Mouse (Mus musculus) layer of hippocampus, adult 9-10 months (tissue): ENCODE results near the gene Cfap77.
A peak's percentile ranks its signal among the peaks of the same experiment; 100 is the strongest.

ENCODE experiments used
- DNase-seq: peaks from one replicate; pipeline ENCODE4 v3.0.0; 2022; ENCODE audit warnings: low spot score

The Cfap77 gene

DNA sequence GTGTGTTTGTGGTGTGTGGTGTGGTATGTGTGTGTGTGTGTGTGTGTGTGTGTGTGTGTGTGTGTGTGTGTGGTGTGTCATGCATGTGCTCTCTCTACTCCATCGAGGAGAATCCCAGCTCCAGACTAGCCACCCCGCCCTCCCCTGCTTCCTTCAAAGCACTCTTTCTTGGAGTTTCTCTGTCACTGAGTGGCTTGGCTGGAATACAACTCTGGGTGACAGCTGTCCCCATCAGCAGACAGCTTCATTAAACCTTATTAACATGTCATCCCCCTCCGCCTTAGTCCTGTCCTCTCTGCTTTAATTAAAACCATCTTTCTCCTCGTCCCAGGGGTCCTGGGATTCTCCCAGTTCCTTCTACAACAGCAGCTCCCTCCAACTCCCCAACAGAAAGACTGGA is 59.4 kb downstream of the Cfap77 start:
- no peak for DNase-seq

DNA sequence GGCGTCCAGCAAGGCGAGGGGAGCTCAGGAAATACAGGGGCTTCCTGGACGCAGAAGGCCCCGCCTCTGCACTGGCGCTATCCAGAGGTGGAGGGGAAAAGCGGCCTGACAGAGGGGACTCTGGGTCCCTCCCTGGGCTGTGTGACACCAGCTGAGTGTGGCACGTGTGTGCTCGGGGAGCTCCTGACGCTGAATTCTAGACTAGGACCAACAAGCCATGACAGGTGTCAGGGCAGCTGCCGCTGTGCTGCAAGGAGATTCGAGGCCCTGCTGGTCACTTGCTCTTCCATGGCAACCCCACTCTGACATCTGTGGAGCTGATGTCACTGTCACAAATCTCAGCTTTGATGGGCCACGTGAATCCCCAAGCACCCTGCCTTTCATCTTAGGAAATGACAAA is 60.9 kb downstream of the Cfap77 start:
- no peak for DNase-seq

DNA sequence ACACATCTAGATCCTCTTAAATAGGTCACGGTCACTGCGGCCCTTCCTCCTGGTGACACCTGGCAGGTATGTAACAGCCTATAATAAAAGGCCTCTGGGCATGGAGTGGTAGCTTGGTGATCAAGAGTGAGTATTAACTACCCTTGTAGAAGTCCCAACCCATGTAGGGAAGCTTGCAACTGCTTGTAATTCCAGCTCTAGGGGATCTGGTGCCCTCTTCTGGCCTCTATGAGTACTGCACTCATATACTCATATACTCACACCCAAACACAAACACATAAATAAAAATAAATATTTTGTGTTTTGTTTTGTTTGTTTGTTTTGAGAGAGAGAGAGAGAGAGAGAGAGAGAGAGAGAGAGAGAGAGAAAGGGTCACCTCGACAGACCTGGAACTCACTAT is 66.1 kb downstream of the Cfap77 start:
- no peak for DNase-seq

DNA sequence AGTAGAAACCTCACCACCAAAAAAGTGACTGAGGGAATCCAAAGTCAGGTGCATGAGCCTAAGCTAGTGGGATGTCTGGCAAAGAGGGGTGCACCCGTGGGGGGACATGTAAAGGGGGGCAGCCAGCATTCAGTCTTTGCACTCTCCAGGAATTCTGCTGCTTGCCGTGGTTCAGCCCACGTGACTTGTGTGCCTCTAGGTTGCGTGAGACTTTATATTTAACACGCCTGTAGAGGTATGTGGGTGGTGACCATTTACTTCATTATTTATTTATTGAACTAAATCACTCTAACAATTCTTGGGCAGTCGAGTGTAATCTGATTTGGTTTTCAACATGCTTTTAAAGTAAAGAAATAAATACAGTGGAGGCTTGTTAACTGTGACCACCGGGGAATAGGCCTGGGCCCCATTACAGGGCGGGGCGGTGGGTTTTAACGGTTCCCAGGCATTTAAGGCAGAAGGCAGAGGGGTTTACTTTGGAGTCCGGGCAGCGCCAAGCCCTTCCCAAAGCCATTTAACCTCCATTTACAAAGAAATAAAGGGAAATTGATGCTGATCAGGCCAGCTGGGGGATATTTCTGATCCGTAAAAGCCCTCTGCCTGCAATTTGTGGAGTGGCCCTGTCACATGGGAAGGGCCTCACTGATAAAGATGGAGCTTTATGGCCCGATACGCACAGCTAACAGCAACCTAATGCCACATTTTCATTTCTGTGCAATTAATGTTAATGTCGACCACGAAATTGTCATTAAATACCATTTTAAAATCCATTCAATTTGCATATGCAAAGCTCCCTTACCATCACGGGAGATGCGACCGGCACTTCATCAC is 74.6 kb downstream of the Cfap77 start:
- no peak for DNase-seq

DNA sequence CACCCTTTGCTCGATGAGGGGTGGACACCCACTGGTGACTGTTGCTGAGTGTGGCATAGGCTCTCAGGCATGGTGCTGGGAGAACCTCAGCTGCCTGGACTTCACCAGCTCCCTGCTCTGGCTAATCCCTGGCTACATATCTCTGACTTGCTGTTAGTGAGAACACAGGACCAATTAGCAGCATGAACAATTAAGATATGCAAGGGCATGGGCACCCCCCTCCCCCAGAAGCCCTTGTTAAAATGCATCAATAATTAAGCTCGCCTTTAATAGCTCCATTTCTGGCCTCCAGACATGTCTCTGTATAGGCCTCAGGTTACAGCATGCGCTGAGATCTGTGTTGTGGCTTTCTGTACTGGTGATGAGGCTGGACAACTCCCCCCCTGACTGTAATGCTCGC is 76.4 kb downstream of the Cfap77 start:
- no peak for DNase-seq

DNA sequence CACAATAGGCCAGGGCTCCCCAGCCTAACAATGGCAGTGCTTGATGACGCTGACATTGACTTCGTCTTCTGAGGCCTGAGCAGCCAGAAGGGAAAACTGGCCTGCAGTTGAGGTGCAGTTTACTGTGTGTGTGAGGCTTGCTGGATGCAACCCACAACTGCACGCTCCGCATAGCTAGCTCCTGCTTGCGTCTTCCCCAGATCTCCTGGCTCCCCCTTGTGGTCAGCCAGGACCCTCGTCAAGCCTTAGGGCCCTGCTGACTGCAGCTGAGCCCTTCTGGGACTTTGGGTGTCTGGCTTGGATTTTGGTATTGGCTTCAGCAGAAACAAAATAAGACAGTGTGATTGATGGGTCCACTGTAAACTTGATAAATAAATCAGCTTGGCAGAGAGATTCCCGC is 78.2 kb downstream of the Cfap77 start:
- DNase-seq, result peak; percentile 2

DNA sequence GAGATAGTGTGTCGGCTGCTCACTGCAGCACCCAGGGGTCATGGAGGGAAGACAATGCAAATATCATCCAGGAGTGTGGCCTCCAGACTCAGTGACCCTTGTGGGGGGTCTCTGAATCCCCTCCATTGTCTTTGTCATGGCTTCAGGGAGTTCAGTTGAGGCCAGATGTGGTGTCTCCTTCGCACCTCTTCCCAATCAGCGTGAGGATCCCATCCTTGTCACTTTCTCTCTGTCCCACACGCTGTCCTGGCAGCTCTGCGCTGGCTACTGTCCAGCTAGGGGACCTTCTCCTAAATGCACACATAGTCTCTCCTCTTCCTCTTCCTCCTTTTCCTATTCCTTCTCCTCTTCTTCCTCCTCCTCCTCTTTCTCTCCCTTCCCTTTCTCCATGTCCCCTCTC is 79.3 kb downstream of the Cfap77 start:
- DNase-seq, result no peak

DNA sequence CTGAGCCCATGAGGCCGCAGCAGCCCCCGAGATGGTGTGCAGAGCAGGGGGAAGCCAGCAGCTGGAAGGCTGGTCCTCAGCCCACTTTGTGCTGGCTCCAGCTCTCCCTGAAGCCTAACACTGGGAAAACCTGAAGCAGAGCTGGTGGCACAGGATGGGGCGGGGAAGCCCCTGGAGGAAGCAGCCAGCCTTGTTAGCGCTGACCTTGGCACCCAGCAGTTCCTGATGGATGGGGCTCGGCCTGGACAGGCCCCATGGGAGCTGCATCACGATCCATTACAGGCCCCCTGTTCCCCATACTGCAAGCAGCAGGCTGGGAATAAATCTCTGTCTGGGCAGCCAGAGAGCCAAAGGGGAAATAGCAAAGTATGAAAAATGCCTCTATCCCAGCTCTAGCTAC is 80.3 kb downstream of the Cfap77 start:
- no peak for DNase-seq

DNA sequence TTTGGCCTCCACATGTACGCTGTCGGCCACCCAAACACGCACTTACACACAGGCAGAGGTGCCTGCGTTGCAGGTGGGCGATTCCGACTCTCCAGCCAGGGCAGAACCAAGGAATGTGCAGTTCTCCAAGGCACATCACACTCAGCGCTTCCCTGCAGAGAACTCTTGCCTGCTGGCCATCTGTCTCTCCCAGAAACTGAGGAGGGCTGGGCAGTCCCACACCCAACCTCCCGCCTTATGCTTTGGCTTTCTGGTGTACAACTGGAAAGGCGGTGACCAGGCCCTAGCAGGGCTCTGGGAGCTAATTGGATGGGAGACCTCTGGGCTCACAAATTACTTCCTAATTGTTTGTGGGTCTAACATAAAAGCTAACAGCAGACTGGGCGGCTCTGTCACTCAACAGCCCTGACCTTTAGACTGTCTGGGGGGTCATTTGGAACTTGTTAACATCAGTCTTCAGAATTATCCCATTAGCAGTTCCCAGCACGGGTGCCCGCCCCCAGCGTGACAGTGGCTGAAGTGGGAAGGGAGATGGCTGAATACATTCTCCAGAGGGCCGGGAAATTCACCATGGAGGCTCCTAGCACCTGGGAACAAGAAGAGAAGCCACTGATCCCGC is 80.9 kb downstream of the Cfap77 start:
- no peak for DNase-seq

DNA sequence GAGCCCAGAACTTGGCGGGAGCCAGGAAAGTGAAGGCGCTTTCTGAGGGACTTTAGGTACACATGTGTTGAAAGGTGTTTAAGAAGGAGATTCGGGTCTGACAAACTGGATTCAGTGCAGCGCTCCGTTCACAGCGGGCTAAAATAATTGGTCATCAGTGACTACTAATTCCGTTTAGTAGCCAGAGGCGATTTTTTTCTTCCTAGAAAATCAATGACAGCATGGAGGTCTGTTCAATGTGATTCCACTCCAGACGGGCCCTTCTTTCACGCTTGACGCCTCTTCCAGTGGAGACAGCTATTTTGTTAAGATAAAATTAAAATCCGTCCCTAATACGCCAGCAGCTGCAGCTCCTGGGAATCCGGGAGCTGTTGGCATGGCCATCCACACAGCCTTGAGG is 84.4 kb downstream of the Cfap77 start:
- no peak for DNase-seq

DNA sequence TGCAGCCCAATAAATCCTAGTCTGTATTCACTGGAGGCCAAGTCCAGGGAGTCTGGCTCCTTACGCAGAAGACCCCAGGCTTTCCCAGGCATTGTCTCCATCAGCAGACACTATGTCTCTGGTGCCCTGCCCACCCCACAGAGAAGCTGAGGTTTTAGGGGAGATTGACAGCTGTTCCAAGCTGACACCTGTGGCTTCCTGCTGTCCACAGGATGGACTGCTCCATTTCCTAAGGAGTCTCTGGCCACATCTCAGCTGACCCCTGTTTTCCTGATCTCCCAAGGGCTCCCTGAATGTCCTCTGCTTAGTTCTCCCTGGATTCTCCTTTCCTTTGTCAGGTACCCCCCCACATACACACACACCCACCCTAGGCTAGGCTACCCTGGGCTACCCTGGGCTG is 86.6 kb downstream of the Cfap77 start:
- DNase-seq, result no peak

DNA sequence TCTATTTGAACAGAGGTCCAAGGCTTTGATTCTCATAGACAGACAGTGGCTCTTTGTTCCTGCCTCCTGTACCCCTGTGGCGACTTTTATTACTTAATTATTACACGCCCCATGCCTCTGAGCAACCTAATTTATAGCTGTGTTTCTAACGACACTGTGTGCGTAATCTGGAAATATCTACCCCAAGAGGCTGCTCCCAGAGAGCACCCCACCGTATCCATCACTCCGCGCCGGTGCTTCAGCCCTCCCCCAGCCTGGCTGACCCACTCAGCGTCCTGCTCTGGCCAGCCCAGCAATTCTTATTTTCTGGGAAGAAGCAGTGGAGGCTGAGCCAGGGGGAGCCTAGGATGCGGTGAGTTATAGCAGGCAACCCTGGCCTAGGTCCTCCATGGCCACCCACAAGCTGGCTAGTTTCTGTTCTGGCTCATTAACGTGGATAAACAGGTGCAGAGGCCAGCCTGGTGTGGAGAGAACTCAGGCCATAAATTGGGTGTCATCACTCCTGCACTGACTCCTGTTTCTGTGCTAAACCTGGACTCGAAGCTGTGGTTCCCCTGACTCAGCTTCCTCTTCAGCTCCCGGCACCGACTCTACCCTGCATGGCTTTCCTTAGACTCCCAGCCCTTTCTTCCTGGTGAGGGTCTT is 88.6 kb downstream of the Cfap77 start:
- DNase-seq, result no peak

DNA sequence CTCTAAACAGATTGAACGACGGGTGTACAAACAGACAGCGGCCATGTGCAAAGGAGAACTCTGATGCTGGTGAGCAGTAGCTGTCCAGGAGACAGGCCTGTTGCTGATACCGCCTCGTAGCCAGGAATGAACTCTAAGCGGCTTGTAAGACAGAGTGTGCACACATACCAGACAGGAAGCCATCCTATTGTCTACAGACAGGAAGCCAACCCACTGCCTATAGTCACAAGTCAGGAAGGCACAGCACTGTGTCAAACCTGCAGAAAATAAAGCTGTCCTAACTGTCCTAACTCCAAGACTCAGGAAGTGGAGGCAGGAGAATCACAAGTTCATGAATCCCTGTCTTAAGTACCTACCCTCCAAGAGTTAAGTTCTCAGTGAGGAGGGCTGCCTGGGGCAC is 91.3 kb downstream of the Cfap77 start:
- DNase-seq, result no peak

DNA sequence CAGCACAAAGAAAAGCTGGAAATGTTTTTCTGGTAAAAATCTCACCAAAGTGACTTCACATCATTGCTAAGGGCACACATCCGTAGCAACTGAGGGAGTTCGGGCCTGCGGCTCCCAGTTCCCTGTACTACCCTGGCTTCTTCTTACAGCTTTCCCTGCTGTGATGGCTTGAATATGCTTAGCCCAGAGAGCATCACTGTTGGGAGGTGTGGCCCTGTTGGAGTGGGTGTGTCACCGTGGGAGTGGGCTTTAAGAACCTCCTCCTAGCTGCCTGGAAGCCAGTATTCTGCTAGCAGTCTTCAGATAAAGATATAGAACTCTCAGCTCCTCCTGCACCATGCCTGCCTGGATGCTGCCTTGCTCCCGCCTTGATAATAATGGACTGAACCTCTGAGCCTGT is 93.2 kb downstream of the Cfap77 start:
- no peak for DNase-seq

DNA sequence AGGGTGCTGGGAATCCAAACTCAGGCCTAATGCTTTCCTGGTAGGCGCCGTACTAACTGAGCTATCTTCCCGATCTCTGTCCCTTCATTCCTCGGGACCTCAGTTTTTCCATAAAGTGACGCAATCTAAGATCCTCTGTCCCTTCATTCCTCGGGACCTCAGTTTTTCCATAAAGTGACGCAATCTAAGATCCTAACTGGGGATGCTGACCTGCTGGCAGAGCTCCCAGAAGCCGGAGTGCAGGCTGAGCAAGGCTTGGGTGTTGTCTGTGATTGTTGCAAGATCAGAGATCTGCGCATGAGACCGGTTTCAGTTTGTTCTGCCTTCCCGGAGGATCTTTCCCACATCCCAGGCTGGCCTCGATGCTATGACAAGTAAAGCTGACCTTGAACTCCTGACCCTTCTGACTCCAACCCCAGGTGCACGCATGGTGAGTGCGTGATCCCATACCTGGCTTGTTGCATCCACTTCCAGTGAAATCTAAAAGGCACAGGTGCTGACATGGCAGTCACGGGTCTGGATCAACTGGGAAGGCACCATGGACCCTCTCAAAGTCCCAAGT is 93.8 kb downstream of the Cfap77 start:
- no peak for DNase-seq

DNA sequence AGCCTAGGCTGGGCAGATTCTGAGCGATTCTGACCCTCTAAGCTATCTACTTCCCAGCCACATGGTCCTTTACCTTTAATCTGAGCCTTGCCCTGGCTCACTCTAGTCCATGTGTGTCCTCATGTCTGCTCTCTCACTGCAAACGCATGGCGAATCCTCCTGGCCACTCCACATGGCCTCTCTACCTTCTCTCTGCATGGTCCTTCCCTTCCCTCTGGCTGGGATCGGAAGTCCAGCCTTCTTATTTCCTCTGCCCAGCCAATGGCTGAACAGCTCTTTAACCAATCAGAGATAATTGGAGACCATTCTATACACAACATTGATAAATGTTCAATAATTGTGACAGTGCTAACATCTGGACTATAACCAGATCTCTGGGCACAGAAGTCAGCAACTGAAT is 98.0 kb downstream of the Cfap77 start:
- no peak for DNase-seq

DNA sequence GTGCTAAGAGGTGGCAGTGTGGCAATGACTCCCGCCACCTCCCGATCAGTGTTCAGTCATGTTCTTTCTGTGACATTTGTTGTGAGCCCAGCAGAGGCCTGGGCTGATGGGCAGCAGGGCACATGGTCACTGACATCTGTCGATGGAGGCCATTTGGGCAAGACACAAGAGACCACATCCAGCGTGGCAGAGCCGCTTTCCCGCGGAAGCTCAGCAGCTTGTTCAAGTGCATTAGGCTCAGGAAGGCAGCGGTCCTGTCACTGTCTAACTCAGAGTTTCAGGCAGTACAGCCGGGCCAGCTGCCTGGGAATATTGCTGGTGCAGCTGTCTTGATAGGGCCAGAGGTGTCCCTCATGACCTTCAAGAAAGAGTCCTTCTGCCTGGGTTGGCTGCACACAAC is 100.3 kb downstream of the Cfap77 start:
- no peak for DNase-seq

DNA sequence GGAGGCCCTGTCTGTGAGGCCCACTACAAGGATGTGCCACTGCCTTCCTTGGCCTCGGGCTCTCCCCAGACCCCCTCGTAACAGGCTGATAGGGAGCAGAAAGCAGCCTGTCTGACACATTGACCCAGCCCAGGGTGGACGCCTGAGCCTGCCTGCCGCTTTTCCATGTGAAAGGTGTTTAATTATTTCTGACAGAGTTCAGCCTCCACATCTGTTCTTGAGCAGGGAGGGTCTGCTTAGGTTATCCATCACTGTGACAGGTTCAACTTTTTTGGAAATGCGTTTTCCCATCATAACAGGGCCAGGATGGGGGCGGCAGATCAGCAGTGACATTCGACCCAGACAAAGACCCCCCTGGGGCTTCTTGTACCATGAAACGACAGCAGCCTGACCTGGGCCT is 101.9 kb downstream of the Cfap77 start:
- DNase-seq, result no peak

DNA sequence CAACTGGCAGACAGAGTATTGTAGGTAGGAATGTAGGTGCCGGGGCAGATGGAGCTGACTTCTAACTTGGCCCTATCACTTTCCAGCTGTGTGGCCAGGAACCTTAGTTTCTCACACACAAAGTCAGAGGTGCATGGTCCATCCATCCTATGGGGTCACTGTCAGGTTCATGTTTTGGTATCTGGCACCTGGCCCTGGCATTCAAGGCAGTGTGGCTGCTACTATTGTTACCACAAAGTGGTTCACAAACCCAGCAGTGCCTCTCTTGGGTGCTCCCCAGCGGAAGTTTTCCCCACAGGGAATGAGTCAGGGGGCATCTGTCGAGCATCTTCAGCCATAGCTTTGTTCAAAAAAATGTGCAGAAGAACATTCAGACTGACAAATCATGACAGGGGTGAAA is 108.6 kb downstream of the Cfap77 start:
- DNase-seq, result no peak

DNA sequence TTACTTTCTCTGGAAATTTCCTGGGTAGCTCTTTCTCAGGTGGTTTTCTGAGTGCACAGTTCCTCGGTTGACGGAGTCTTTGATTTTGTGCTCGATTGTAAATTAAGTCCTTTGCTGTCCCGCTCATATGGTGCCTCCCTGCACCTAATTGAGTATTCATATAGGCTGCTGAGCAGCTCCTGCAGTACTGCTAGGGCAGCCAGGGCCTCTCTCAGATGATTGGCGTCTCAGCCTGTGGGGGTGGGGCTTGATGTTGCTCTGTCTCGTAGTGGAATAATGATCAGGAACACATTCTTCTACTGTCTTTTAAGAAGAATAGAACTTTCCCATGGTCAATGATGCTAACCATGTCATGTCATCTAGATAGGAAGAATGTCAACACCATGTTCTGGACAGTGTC is 109.5 kb downstream of the Cfap77 start:
- no peak for DNase-seq

DNA sequence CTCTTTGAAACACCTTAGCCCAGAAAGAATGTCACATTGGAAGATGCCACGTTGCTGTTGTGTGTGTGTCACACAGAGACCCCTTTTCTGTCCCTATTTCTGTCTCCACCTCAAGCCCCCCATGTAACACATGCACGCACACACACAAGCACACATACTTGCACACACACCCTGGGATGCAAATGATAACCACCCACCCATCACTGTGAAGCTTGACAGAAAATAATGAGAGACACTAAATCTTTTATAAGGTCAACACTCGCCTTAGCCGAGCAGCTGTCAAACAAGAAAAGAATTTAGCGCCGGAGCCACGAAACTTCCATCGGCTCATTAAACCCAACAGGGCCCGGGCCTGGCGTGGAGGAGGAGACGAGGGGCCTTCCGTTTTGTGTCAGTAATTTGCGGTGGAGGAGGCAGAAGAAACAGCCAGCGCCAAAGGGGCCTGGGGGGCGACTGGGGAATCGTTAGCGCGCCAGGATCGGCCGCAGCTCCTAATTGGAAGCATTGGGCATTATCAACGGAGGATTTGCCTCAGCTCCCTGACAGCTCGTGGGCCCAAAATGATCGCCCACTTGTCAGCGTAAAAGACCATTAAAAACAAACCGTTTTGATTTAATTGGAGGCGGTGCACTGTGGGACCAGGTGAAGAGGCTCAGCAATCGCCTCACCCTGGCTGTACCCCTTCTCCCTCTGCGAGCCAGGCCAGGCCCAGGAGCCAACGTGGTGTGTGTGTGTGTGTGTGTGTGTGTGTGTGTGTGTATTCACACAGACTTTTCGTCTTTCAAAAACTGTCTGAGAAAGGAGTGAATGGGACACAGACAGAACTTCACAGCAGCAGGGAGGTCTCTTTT is 111.0 kb downstream of the Cfap77 start:
- DNase-seq, result no peak

DNA sequence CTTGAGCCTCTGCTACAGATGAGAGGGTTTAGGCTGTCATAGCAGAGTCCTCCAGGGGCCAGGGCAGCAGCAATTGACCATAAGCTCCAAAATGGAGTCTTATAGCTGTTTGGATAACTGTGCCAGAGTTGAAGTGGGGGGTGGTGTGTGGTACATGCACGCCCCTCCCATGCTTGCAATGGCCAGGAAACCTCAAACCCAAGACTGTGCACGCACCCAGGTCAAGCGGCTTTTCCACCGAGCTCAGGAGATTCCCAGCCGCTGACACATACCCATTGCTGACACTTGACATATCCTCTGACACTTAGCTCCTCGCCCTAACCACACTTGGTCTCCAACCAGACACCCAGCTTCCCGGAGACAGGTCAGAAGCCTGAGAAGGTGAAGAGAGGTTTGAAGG is 115.9 kb downstream of the Cfap77 start:
- no peak for DNase-seq
